Mouse (Mus musculus) hindbrain, embryonic 13.5 days (tissue): ENCODE data around the gene C130032M10Rik. TPM values are rescaled to one million over a fixed set of nuclear protein-coding genes. Genes with fewer than 3 reads are reported as not detected.
A peak's percentile ranks its signal among the peaks of the same experiment; 100 is the strongest.

Experiments
- ATAC-seq: fragments of 200-750 bp; cut with Nextera tagmentation; 2 replicates; pipeline ENCODE4 v1.8.0; 2017; ENCODE audit warnings: moderate TSS enrichment; ENCODE audit not compliant: low FRiP score
- H3K27ac ChIP-seq: fragments of 300-500 bp; sonication (generic); 2 replicates; pipeline ENCODE4 v1.5.1; 2015; ENCODE audit warnings: inconsistent platforms, mild to moderate bottlenecking, moderate library complexity
- H3K27me3 ChIP-seq: fragments of 300-500 bp; sonication (generic); 2 replicates; pipeline ENCODE4 v1.6.1; 2015; ENCODE audit warnings: mild to moderate bottlenecking, inconsistent platforms
- H3K36me3 ChIP-seq: fragments of 300-500 bp; sonication (generic); 2 replicates; pipeline ENCODE4 v1.6.1; 2015; ENCODE audit warnings: mild to moderate bottlenecking, inconsistent platforms
- H3K4me1 ChIP-seq: fragments of 300-500 bp; sonication (generic); replicated peaks from 2 replicates; pipeline ENCODE4 v1.6.1; 2015; ENCODE audit warnings: inconsistent platforms
- H3K4me2 ChIP-seq: fragments of 300-500 bp; sonication (generic); 2 replicates; pipeline ENCODE4 v1.6.1; 2015; ENCODE audit warnings: inconsistent platforms, mild to moderate bottlenecking, moderate library complexity
- H3K4me3 ChIP-seq: fragments of 300-500 bp; sonication (generic); 2 replicates; pipeline ENCODE4 v1.5.1; 2015; ENCODE audit warnings: mild to moderate bottlenecking, inconsistent platforms
- H3K9ac ChIP-seq: fragments of 300-500 bp; sonication (generic); 2 replicates; pipeline ENCODE4 v1.6.1; 2015; ENCODE audit warnings: mild to moderate bottlenecking, inconsistent platforms
- H3K9me3 ChIP-seq: fragments of 300-500 bp; sonication (generic); 2 replicates; pipeline ENCODE4 v1.6.1; 2016; ENCODE audit warnings: inconsistent platforms
- WGBS: fragments of 180-500 bp; shearing (Covaris S2); methylation state at CpG from one replicate; pipeline ENCODE4 v1.1.7; 2015; 5-methylcytosine and 5-hydroxymethylcytosine counted together
- polyA plus RNA-seq: library from polyadenylated mRNA; unstranded; fragments of >200 nt; fragmentation: Nextera tagmentation; extraction: Ambion mirVana; gene quantifications from 2 replicates; pipeline ENCODE4 v1.2.1, GENCODE M21; 2015

C130032M10Rik gene
- polyA plus RNA-seq = 0.32 and 0.35 TPM in 2 replicates

DNA sequence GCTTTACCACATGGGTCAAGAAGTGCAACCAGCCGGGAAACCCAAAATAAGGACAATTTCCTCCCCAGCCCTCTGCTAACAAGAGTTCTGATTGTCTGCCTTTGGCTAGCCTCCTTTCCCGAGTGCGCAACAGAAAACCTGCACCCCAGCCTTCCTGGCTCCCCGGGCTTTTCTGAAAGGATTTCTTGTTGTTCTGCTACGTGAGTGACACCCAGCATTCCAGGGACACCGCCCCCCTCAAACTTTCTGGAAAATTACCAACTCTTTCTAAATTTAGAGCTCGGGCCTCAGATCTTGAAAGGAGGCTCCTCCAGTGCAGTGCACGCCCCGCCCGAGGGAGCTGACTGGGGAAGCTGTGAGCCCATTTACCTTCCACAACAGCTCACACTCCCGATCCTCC, at the start of gene C130032M10Rik:
C130032M10Rik (plus strand) TSS at position 334 of the 400 bp plus-strand sequence.
- H3K27ac ChIP-seq = no peak within 1 kb of the TSS
- no peak for ATAC-seq
- peaks cover 35% of the 10 kb centered on the region for H3K36me3 ChIP-seq
- H3K27me3 ChIP-seq = no peaks in the 10 kb centered on the region
- H3K9ac ChIP-seq = no peak within 1 kb of the TSS
- H3K4me2 ChIP-seq = no peak within 1 kb of the TSS
- no peak within 1 kb of the TSS for H3K4me3 ChIP-seq
- peaks cover 31% of the 10 kb centered on the region for H3K9me3 ChIP-seq
- WGBS = 90% methylated on average over 11 of the region's 11 CpGs
- no peaks in the 10 kb centered on the region; the same call in 1 of the 2 replicates for H3K4me1 ChIP-seq

DNA sequence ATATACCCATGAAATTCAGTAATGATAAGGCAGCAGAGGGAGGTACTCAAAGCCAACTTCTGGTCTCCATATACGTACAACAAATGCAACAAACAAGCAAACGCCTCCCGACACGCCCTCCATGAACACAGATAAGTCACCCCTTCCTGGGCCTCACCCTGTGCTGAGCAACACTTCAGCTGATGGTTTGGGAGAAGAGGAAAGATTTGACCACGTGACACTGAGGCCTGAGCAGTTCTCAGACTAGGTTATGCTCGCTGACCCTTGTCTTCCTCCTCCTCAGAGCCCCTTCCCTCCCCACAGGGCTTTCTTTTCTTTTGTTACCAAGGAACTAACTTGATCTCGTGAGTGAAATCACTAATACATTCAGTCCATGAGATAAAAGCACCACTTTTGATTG, 48.6 kb upstream of the C130032M10Rik start:
- no peak for ATAC-seq
- 63% methylated on average over 7 of the region's 7 CpGs for WGBS
- H3K27me3 ChIP-seq = no peaks in the 10 kb centered on the region

DNA sequence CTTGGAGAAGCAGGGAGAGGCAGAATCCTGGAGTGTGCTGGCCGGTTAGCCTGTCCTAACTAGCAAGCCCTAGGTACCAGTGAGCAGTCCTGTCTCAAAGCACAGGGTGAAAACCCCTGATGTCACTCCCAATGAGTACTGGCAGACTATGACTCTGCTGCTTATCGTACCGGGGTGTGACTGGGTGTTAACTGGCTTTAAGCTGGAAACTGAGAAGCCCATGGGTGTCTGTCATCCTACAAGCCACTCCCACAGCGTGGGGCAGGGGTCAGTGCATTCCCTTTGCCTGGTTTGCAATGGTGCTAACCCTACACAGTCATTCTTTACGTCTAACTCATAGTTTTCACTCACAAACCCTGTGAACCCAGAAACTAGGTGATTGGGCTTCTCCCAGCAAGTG, 47.3 kb upstream of the C130032M10Rik start:
- Histone ChIP-seq H3K9me3 (no peaks in the 10 kb centered on the region), H3K27ac (no peak overlapping the region), H3K4me3 (no peak overlapping the region), H3K27me3 (no peaks in the 10 kb centered on the region), H3K4me1 (no peaks in the 10 kb centered on the region), H3K9ac (no peak overlapping the region), H3K36me3 (peaks cover 26% of the 10 kb centered on the region), H3K4me2 (no peak overlapping the region)
- ATAC-seq = no peak
- 90% methylated on average over 5 of the region's 5 CpGs for WGBS

More for the DNA sequence above, 48.6 kb upstream of the C130032M10Rik start:
- Histone ChIP-seq H3K9me3 (no peaks in the 10 kb centered on the region), H3K27ac (no peak overlapping the region), H3K4me2 (no peak overlapping the region), H3K4me1 (no peaks in the 10 kb centered on the region), H3K36me3 (peaks cover 39% of the 10 kb centered on the region), H3K9ac (no peak overlapping the region), H3K4me3 (no peak overlapping the region)

DNA sequence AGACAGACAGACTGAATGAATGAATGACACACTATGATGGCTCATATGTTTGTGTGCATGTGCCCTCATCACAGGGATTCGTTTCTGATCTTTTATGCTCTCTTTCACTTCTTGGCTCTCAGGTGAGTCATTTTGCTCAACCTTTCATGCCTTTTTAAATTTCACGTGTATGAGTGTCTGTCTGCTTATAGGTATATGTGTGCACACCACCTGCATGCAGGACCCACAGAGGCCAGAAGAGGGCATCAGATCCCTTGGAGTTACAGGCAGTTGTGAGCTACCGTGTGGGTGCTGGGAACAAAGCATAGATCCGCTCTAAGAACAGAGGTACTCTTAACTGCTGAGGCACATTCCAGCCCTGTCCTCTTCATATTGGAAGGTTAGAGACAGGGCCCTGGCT, 46.8 kb upstream of the C130032M10Rik start:
- 93% methylated on average over 4 of the region's 4 CpGs for WGBS

DNA sequence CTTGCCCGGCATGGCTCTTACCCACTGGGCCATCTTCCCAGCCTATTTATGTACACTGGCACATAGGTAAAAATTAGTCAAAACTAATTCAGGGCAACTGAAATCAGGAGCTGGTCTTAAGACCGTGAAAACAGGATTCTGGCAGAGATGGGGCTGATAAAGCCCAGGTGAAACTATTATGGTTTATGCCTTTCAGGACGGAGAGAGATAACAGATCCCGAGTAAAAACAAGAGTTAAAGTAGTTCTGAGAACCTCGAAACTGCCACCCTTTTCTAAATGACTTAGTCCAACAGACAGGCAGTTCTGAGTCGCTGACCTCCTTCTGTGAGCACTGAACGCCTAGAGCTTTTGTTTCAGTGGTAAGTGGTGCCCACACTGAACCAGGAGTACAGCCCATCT, 43.6 kb upstream of the C130032M10Rik start:
- H3K4me2 ChIP-seq = no peak overlapping the region
- H3K4me1 ChIP-seq = no peaks in the 10 kb centered on the region
- no peak overlapping the region for H3K4me3 ChIP-seq
- H3K9me3 ChIP-seq = no peaks in the 10 kb centered on the region
- H3K27me3 ChIP-seq = no peaks in the 10 kb centered on the region
- WGBS = 82% methylated on average over 7 of the region's 7 CpGs
- no peak overlapping the region for H3K9ac ChIP-seq
- no peak for ATAC-seq
- H3K36me3 ChIP-seq = peaks cover 15% of the 10 kb centered on the region
- H3K27ac ChIP-seq = no peak overlapping the region

More for the DNA sequence above, 46.8 kb upstream of the C130032M10Rik start:
- Histone ChIP-seq H3K9ac (no peak overlapping the region), H3K4me3 (no peak overlapping the region), H3K9me3 (no peaks in the 10 kb centered on the region), H3K4me1 (no peaks in the 10 kb centered on the region), H3K27ac (no peak overlapping the region), H3K36me3 (peaks cover 25% of the 10 kb centered on the region), H3K4me2 (no peak overlapping the region), H3K27me3 (no peaks in the 10 kb centered on the region)
- ATAC-seq = no peak

DNA sequence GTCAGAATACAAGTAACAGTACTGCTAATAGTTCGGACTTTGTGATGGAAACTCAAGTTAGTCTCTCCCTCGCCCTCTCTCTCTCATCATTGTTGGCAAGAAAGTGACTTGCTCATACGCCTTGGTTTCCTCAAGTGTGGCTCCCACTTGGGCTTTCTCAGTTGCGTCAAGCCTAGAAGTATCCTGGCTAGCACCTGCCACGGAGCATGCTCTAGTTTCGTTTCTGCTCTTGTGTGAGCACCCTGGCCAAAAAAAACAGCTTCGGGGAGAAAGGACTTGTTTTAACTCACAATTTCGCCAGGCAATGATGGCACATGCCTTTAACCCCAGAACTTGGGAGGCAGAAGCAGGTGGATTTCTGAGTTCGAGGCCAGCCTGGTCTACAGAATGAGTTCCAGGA, 38.5 kb upstream of the C130032M10Rik start:
- peaks cover 11% of the 10 kb centered on the region for H3K36me3 ChIP-seq
- no peaks in the 10 kb centered on the region for H3K9me3 ChIP-seq
- ATAC-seq = no peak
- WGBS = 93% methylated on average over 9 of the region's 9 CpGs
- no peak overlapping the region for H3K27ac ChIP-seq
- H3K4me2 ChIP-seq = no peak overlapping the region
- H3K27me3 ChIP-seq = no peaks in the 10 kb centered on the region
- no peaks in the 10 kb centered on the region for H3K4me1 ChIP-seq
- H3K9ac ChIP-seq = no peak overlapping the region
- H3K4me3 ChIP-seq = no peak overlapping the region

DNA sequence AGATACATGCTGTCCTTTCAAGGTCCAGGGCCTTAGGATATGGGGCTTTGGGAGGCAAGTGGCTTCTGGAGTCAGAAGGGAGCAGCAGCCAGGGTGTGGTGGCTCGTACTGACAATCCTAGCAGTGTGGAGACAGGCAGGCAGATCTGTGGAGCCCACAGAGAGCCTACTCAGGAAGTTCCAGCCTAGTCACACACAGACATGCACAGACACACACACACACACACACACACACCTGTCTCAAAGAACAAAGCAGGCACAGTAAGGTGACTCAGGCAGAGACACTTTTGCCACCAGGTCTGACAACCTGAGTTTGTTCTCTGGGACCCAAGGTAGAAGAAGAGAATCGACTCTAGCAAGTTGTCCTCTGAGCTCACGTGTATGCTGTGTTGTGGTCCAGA, 34.6 kb upstream of the C130032M10Rik start:
- ATAC-seq = no peak
- Histone ChIP-seq H3K9ac (no peak overlapping the region), H3K9me3 (no peaks in the 10 kb centered on the region), H3K4me1 (no peaks in the 10 kb centered on the region), H3K27ac (no peak overlapping the region), H3K4me2 (no peak overlapping the region), H3K36me3 (peaks cover 6% of the 10 kb centered on the region; the same call in 1 of the 2 replicates), H3K27me3 (no peaks in the 10 kb centered on the region), H3K4me3 (no peak overlapping the region)
- WGBS = 84% methylated on average over 3 of the region's 3 CpGs

DNA sequence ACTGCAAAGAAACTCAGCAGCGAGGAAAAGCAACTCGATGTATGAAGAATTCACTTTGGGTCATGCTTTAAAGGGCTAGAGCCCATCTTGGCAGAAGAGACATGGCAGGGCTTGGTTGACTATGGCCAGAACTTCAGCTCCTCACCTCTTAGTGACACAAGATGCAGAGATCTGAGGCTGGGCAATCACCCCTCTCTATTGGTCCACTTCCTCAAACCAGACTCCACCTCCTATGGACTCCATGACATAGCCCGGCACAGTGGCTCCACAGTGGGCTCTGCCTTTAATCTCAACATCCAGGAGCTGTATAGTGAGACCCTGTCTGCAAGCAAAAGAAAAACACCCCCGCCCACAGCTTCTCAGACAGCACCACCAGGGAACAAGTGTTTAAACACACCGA, 30.7 kb upstream of the C130032M10Rik start:
- H3K4me2 ChIP-seq = no peak overlapping the region
- H3K36me3 ChIP-seq = no peaks in the 10 kb centered on the region
- no peaks in the 10 kb centered on the region for H3K4me1 ChIP-seq
- H3K9me3 ChIP-seq = no peaks in the 10 kb centered on the region
- ATAC-seq = no peak
- WGBS = 89% methylated on average over 5 of the region's 5 CpGs
- no peaks in the 10 kb centered on the region for H3K27me3 ChIP-seq
- no peak overlapping the region for H3K4me3 ChIP-seq
- no peak overlapping the region for H3K27ac ChIP-seq
- no peak overlapping the region for H3K9ac ChIP-seq

DNA sequence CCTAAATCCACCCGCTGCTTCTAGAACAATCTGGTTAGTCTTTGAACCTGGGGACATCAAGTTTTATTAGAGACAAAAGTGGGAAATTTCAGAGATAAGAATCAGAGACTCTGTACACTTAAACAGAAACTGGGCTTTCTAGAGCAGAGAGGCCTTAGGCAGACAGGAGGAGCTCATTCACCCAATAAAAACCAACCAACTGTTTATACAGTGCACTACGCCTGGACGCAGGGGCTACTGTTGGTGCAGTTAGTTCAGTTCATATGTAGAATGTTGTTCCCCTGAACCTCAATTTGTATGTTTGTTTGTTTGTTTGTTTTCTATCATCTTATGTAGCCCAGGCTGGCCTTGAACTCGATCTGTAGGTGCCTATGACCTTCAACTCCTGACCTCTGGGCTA, 28.7 kb upstream of the C130032M10Rik start:
- 88% methylated on average over 4 of the region's 4 CpGs for WGBS

DNA sequence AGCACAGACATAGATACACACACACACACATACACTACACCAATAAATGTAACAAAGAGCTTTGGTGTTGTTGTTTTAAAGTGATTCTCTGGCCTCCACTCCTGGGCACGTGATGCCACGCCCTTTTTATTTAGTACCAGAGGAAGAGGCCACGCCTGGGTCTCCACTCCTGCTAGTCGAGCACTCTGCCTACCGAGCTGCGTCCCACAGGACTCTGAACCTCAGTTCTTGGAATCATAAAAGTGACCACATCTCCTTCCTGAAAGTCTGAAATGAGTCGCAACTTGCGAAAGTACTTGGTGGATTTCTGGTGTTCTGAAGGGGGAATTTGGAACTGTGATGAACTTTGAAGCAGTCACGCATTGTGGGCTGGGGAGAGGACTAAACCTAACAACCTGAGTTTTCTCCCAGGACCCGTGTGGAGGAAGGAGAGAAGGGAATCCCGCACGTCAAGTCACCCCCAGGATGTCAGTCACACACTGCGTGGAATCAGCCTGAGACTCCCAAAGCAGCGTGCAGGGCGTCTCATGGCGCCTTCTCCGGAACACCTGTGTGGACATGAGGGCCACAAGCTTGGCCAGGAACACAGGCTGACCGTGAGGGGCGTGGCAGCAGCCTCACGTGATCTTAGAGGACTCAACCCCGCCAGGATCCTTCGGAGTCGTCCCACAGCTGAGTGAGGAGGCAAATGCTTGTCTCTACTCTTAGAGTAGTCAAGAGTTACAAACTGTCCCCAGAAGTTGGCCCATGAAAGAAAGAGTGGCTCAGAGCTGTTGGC, 27.8 kb upstream of the C130032M10Rik start:
- no peak overlapping the region for H3K4me2 ChIP-seq
- no peaks in the 10 kb centered on the region for H3K4me1 ChIP-seq
- no peaks in the 10 kb centered on the region for H3K27me3 ChIP-seq
- H3K9me3 ChIP-seq = no peaks in the 10 kb centered on the region
- no peak for ATAC-seq
- 86% methylated on average over 23 of the region's 23 CpGs for WGBS
- H3K9ac ChIP-seq = no peak overlapping the region
- no peaks in the 10 kb centered on the region for H3K36me3 ChIP-seq
- H3K4me3 ChIP-seq = no peak overlapping the region
- no peak overlapping the region for H3K27ac ChIP-seq

More for the DNA sequence above, 28.7 kb upstream of the C130032M10Rik start:
- no peaks in the 10 kb centered on the region for H3K36me3 ChIP-seq
- H3K27ac ChIP-seq = no peak overlapping the region
- H3K4me2 ChIP-seq = no peak overlapping the region
- no peaks in the 10 kb centered on the region for H3K4me1 ChIP-seq
- H3K9ac ChIP-seq = no peak overlapping the region
- no peak overlapping the region for H3K4me3 ChIP-seq
- no peaks in the 10 kb centered on the region for H3K9me3 ChIP-seq
- no peak for ATAC-seq
- H3K27me3 ChIP-seq = no peaks in the 10 kb centered on the region

DNA sequence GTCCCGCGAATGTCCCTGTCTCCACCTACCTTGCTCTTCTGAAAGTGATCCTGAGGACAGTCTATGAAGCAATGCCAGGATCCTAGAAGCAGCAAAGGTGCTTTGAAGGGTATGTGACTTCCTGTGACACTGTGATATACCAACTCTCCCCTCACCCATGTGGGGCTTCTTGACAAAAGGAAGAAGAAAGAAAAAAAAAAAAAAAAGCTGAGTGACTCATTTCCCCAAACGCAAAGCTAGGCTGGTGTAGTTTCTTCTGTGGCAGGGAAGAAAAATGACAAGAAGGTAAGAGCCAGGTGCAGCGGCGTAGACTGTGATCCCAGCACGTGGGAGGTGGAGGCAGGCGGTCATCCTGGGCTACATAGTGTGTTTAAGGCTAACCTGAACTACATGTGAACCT, 19.0 kb upstream of the C130032M10Rik start:
- Histone ChIP-seq H3K27me3 (no peaks in the 10 kb centered on the region), H3K36me3 (no peaks in the 10 kb centered on the region), H3K27ac (no peak overlapping the region), H3K9ac (no peak overlapping the region), H3K4me2 (no peak overlapping the region), H3K9me3 (no peaks in the 10 kb centered on the region), H3K4me1 (no peaks in the 10 kb centered on the region), H3K4me3 (no peak overlapping the region)
- ATAC-seq = no peak
- 86% methylated on average over 7 of the region's 7 CpGs for WGBS

DNA sequence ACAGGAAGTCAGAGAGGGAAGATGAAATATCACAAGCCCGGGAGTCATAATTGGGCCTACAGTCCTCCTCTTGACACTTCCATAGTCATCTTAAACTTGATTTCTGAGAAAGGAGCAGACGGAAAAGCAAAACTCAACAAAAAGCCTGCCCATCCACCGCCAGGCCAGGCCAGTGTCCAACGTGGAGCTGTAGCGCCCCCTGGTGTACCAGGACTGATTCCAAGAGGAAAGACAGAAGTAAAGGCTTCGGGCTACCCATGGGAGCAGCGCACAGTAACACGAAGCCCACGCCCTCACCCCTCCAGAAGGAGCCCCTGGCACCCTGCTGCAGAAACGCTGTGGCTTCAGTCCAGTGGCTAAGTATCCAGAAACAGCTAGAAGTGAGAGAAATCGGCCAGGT, 17.3 kb upstream of the C130032M10Rik start:
- Histone ChIP-seq H3K27me3 (no peaks in the 10 kb centered on the region), H3K9me3 (no peaks in the 10 kb centered on the region), H3K4me1 (no peaks in the 10 kb centered on the region), H3K4me3 (no peak overlapping the region), H3K27ac (no peak overlapping the region), H3K9ac (no peak overlapping the region), H3K36me3 (no peaks in the 10 kb centered on the region), H3K4me2 (peak overlapping the region; percentile 32; the same call in 1 of the 2 replicates)
- no peak for ATAC-seq
- WGBS = 10% methylated on average over 11 of the region's 11 CpGs
